Mouse (Mus musculus) yolk sac, embryonic 10.5 days (tissue): ENCODE results near the gene Morn5.

ENCODE experiments used
- DNase-seq: peaks from one replicate; pipeline ENCODE4 v3.0.0-alpha.2; 2017; ENCODE audit warnings: low spot score

The Morn5 gene

GRCm38 (mm10) chr2:36071660-36072305 is 22.5 kb downstream of the Morn5 start:
- DNase-seq: no peak

DNA sequence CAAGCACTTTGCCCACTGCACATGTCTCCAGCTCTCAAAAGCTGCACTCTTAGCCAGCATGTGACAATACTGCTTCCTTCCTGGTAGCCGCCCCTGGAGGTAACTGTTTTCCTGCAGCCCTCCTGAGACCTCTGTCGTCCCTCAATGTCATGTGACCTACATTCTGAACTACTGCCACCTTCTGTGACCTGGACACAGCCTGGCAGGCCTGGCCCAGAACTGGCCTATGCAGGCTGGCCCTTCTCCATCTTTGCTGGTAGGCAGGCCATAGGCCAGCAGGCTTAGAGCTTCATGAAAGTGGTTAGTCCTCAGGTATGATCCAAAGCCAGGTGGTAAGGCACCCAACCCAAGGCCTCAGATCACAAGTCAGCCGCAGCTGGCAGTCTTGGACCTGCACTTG is 24.5 kb downstream of the Morn5 start:
- no peak for DNase-seq

GRCm38 (mm10) chr2:36075210-36075609 is 26.0 kb downstream of the Morn5 start:
- no peak for DNase-seq

GRCm38 (mm10) chr2:36077160-36077761 is 28.0 kb downstream of the Morn5 start:
- no peak for DNase-seq

DNA sequence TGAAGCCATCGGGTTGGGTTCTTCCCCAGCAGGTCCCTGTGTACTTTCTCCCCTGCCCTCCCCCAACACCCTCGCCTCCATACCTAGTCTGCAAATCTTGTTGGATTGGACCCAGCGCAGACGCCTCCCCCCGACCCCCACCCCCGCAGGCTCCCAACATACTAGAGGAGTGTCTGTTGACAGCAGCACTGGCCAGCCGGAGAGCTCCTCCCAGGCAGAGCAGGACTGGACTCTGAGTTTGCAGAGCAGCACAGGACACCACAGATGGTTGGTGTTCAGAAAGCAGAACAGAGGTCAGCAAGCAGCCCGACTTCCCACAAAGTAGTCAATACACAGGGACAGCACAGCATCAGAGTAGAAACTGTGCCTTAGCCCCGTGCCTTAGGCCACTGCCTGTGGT is 32.2 kb downstream of the Morn5 start:
- DNase-seq: peak; percentile 41

- no peak for DNase-seq
Measured at GRCm38 (mm10) chr2:36082802-36083580, 33.7 kb downstream of the Morn5 start.

GRCm38 (mm10) chr2:36085041-36085440 is 35.8 kb downstream of the Morn5 start:
- no peak for DNase-seq

GRCm38 (mm10) chr2:36089190-36089589 is 39.9 kb downstream of the Morn5 start:
- DNase-seq: no peak

DNA sequence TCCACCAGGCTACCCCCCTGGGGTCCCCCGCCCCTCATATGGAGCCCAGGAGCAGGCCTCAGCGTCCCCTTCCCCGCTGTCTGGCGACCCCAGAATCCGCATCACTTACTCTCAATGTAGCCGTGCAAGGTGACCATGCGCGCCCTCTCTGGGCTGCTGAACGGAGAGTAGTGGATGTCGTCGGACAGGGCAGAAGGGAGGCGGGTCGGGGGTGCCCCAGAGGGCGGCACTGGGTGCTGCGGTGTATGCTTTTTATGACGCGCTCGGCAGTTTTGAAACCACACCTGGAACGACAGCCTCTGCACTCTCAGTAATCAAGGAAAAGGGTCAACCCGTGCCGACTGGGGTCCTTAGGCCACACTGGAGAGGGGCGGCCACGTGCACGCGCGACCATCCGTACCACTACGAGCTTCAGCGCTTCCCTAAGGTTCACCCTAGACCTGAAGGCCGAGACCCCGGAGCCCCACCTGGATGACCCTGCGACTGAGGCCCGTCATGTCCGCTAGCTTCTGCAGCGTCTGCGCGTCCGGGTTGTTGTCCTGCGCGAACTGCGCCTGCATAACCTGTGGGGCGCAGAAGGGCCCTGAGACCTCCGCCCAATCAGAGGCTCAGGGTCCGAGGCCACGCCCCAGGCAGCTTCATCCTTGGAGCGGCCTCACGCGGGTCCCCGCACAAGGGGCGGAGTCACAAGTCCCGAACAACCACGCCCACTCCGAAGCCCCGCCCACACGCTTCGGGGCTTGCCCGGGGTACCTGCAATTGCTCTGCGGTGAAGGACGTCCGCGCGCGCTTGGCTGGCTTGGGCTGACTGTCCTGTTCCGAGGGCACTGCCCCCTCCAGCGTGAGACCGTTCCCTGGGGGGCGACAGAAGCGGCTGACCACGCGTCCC is 41.8 kb downstream of the Morn5 start:
- DNase-seq: peak; percentile 88

- peak; percentile 36 for DNase-seq
Measured at GRCm38 (mm10) chr2:36092748-36093147, 43.5 kb downstream of the Morn5 start.

DNA sequence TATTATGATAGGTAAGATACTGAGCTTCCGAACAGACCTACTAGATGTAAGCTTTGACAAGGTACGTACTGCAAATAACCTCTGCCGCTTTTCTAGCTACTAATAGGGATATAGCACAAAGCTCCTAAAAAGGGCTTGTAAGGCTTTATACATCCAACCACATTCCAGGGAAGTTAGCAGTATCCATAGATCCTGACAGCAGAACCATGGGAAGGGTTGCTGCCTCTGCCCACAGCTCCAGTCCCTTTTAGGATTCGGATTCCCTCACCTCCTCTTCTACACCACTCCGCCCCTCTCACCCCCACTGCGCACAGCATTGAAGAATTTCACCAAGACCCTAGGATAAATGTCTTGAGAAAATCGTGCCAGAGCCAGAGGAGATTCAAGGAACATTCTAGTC is 44.0 kb downstream of the Morn5 start:
- DNase-seq: no peak

GRCm38 (mm10) chr2:36093914-36094475 is 44.7 kb downstream of the Morn5 start:
- no peak for DNase-seq

DNA sequence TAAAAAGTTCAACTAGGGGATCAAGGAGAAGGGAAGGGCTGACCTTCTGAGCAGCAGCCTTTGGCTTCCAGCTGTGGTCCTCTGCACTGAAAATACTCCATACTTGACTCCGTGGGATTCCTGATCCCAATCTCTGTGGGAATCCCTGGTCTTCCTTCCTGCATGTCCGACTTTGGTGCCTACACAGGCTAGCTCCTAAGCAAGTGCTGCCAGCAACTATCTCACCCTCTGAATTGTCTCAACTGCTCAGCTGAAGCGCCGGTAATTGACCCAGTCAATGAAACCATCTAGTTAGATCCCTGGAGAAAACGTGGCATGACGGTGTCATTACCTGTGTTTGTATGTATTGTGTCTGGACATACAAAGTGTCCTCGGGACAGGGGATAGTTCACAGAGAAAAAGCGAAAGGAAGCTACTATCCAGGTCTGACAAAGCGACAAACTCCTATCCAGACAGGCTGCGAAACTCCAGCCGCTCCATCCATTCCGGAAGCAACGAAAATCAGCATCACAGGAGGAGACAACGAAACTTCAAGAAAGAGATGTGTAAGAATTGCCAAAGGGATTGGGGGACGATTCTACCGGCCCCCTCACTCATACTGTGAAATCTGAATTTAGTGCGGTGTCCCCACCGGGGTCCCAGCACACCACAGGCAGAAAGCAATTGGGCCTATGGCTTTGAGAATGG is 48.0 kb downstream of the Morn5 start:
- DNase-seq: no peak

DNA sequence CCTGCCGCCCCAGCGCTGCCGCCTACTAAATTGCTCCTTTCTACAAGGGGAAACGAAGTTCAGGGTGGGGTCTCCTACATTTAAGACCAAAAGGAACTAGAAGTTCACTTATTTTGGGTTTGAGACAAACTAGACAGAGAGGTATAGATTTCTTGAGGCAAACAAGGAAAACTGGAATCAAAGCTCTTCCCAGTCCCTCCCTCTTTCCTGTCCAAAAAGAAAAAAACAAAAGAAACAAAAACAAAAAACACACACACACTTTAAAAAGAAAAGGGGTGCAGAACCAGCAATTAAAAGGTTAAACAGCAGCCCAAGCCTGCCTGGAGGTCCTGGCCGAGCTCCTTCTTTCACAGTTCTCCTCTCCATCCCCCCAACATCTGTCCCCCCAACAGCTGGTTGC is 48.8 kb downstream of the Morn5 start:
- DNase-seq: no peak

DNA sequence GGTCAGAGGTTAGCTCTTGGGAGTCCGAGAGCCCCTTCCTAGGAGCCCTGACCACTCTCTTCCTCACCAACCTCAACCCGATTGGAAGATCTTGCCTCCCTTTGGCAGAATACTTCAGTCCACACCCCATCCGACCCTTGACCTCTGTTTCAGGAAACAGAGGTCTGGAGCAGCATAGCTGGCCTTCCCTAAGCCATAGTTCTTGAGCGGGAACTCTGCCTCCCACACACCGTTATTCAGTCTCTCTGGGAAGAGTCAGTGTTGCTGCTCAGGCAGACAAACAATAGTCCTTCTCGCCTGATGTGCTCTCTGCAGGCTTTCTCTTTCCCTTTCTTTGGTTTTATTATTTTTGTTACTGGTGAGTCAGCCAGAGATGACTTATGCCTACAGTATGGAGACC is 50.5 kb downstream of the Morn5 start:
- peak; percentile 27 for DNase-seq

DNA sequence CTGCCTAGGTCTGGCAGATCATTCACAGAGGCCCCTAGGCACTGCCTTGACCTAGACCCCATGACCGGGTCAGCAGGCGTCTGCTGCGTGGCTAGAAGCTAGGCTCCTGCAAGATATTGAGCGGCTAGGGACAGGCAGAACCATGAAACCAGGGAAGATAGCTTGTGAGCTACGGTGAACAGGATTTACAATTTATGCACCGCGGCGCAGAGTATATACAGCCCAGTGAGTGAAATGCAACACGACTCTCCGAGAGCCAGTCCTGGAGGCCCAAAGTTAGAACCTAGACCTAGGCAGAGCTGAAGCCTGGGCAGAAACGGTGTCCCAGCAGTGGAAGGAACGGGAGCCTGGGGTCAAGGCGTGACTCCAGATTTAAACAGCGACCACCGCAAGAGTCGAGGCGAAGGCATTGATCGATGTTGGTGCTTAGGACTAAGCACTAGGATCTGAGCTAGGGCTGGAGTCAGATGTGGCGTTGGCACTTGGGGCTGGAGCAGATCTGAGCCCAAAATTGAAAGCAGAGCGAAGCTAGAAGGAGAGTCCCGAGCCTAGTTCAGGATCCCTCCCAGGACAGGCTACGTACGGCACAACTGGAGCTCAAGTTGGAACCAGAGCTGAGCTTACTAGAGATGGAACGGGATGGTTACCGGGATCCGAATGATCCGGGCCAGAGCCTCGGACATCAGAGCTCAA is 52.8 kb downstream of the Morn5 start:
- DNase-seq: peak; percentile 34

DNA sequence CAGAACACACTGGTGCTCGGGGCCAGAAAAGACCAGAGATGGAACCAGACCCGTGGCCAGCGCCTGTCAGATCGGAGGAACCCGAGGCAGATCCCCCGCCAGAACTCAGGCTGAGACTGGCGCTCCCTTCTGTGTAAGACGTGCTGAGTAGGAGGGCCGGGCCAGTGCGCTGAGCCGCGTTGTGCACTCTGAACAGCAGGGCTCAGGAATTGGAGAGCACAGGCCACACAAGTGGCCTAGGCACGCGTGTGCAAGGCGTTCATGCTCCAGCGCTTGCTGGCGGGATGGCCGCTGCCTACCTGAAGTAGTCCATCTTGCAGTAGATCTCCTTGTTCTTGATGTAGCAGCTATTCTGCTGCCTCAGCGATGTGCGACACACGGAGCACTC is 53.3 kb downstream of the Morn5 start:
- no peak for DNase-seq

GRCm38 (mm10) chr2:36103069-36103554 is 53.9 kb downstream of the Morn5 start:
- DNase-seq: no peak

GRCm38 (mm10) chr2:36103555-36104367 is 54.5 kb downstream of the Morn5 start:
- DNase-seq: peak; percentile 33
